Mouse (Mus musculus): ENCODE measurements around the gene Ndrg4. TPM values are rescaled to one million over a fixed set of nuclear protein-coding genes. Genes with fewer than 3 reads are reported as not detected.

Gene Ndrg4
- 1,619 TPM for polyA plus RNA-seq (2015; fragmentation: Illumina TruSeq; extraction: RNeasy Lipid Tissue Mini Kit (QIAGEN cat#74804); ENCODE audit: low read depth, low replicate concordance)

GRCm38 (mm10) chr8:95676631-95677030 lies at the start of gene Ndrg4:
Gene Ndrg4 (plus strand): TSS chr8:95676980.

DNA sequence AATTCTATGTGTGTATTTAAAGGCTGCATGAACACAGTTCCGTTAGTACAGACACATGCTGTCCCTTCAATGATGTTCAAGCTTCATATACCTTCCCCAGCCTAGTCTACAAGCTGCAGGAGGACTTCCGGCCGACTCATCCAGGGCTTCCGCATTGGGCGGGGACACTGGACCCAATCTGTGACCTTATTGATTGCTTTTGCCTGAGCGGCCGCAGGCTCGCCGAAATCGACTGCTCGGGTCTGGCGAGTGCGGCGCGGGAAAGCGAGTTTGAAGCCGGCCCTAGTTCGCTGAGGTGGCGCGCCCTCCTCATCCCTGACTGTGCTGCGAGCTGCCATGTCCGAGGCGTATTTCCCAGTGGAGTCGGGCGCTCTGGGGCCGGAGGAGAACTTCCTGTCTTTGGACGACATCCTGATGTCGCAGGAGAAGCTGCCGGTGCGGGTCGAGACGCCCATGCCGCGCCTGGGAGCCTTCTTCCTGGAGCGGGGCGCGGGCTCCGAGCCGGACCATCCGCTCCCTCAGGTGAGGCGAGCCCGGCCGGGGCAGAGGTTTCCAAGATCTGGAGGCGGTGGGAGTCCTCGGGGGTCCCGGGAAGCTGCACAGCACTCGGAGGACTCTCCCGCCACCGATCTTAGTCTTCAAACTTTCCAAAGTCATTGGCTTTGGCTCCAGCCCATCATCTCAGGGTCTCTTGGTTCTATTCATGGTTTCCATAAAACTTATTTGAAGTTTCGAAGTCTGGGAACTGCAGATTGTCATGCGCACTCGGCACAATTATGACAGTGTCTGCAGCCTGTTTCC lies 43.3 kb upstream of the Ndrg4 start, which contains the start of gene Gins3:
Gene Gins3, plus strand, starts transcription at position 192 of the 801 bp plus-strand sequence.

DNA sequence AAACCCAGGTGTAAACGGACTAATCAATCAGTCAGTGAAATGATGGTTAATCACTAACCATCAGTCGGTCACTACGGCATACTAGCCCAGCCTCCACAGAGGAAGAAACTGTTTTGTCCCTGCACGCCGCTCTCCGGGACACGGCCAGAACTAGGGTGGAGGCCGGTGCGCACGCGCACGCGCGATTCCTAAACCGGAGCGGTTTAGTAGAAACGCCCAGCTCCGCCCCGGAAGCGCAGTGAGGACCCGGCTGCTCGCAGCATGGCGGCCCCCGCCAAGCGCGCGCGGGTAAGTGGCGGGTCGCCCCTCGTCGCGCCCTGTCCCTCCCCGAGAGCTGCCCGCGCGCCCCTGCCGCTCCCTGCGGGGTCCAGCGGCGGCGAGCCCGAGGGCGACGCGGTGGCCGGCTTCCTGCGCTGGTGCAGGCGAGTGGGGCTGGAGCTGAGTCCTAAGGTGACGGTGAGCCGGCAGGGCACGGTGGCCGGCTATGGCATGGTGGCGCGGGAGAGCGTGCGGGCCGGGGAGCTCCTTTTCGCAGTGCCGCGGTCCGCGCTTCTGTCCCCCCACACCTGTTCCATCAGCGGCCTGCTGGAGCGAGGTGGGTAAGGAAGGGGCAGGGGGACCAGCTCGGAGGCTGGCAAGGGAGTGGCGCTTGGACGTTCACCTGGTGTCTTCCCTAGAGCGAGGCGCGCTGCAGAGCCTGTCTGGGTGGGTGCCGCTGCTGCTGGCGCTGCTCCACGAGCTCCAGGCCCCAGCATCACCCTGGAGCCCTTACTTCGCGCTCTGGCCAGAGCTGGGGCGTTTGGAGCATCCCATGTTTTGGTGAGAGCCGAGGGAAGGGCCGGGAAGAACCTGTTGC lies 39.1 kb downstream of the Ndrg4 start, which contains the start of gene Setd6:
Gene Setd6, plus strand, starts transcription at position 206 of the 856 bp plus-strand sequence.

Other genes with a start within 250 kb of the Ndrg4 start
- 77.2 TPM for gene Cfap20, start 242.1 kb upstream of the Ndrg4 start, polyA plus RNA-seq (2015; fragmentation: Illumina TruSeq; extraction: RNeasy Lipid Tissue Mini Kit (QIAGEN cat#74804); ENCODE audit: low read depth, low replicate concordance)
- 79.1 TPM for gene Csnk2a2, start 186.9 kb upstream of the Ndrg4 start, polyA plus RNA-seq (2015; fragmentation: Illumina TruSeq; extraction: RNeasy Lipid Tissue Mini Kit (QIAGEN cat#74804); ENCODE audit: low read depth, low replicate concordance)
- 4.7 TPM for gene Ccdc113, start 142.9 kb upstream of the Ndrg4 start, polyA plus RNA-seq (2015; fragmentation: Illumina TruSeq; extraction: RNeasy Lipid Tissue Mini Kit (QIAGEN cat#74804); ENCODE audit: low read depth, low replicate concordance)
- gene Prss54, start 100.6 kb upstream of the Ndrg4 start, polyA plus RNA-seq (2015; fragmentation: Illumina TruSeq; extraction: RNeasy Lipid Tissue Mini Kit (QIAGEN cat#74804); ENCODE audit: low read depth, low replicate concordance), result not detected
- 2.8 TPM for gene Gins3, start 43.5 kb upstream of the Ndrg4 start, polyA plus RNA-seq (2015; fragmentation: Illumina TruSeq; extraction: RNeasy Lipid Tissue Mini Kit (QIAGEN cat#74804); ENCODE audit: low read depth, low replicate concordance)
- 25.5 TPM for gene Setd6, start 38.9 kb downstream of the Ndrg4 start, polyA plus RNA-seq (2015; fragmentation: Illumina TruSeq; extraction: RNeasy Lipid Tissue Mini Kit (QIAGEN cat#74804); ENCODE audit: low read depth, low replicate concordance)
- 48.5 TPM for gene Cnot1, start 130.5 kb downstream of the Ndrg4 start, polyA plus RNA-seq (2015; fragmentation: Illumina TruSeq; extraction: RNeasy Lipid Tissue Mini Kit (QIAGEN cat#74804); ENCODE audit: low read depth, low replicate concordance)
- 96.5 TPM for gene Sap18b, start 148.4 kb downstream of the Ndrg4 start, polyA plus RNA-seq (2015; fragmentation: Illumina TruSeq; extraction: RNeasy Lipid Tissue Mini Kit (QIAGEN cat#74804); ENCODE audit: low read depth, low replicate concordance)
- gene Slc38a7, start 176.6 kb downstream of the Ndrg4 start, polyA plus RNA-seq (2015; fragmentation: Illumina TruSeq; extraction: RNeasy Lipid Tissue Mini Kit (QIAGEN cat#74804); ENCODE audit: low read depth, low replicate concordance), result 18.2 TPM
- 231 TPM for gene Got2, start 211.6 kb downstream of the Ndrg4 start, polyA plus RNA-seq (2015; fragmentation: Illumina TruSeq; extraction: RNeasy Lipid Tissue Mini Kit (QIAGEN cat#74804); ENCODE audit: low read depth, low replicate concordance)

All from brain, adult 10 weeks (tissue).